Mouse (Mus musculus): Measurements from ENCODE around the gene Sgf29.

The Sgf29 gene

DNA sequence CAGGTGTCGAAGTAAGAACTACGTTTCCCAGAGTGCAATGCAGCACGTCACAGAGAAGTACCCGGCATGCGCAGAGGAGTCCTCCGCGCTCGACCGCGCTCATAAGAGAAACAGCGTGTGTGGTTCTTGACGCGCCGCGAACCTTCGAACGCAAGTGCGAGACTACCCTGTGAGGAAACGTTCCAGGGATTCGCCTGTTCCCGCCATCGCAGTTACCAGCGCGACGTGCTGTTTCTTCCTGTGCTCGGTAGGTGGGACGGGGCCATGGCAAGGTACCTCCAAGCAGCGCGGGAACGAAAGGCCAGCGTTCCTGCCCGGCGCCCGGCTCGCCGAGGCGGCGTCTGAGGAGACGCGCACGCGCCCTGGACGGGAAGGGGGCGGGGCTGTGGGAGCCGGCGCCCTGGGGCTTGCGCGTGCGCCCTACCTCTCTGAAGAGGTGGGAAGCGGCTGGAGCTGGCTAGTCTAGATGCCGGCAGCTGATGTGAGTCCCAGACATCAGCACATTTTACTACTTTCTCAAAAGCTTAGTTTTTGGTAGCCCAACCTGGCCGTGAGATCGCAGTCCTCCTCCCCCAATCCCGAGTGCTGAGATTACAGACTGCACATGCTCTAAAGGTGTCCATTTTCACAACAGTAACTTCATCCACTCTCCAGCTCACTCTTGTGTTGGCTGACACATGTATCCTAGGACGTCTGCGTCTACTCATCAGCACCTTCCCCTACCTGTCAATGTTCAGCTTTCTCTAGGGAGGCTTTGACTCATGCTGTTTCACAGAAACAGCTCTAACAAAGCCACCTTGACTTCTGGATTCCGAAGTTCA, at the start of gene Sgf29:
Gene Sgf29, plus strand, starts transcription at position 79 of the 821 bp plus-strand sequence.
- peak; percentile 93 for DNase-seq

- no peak for DNase-seq
Observed at GRCm38 (mm10) chr7:126601896-126602295, 47.2 kb upstream of the Sgf29 start.

DNA sequence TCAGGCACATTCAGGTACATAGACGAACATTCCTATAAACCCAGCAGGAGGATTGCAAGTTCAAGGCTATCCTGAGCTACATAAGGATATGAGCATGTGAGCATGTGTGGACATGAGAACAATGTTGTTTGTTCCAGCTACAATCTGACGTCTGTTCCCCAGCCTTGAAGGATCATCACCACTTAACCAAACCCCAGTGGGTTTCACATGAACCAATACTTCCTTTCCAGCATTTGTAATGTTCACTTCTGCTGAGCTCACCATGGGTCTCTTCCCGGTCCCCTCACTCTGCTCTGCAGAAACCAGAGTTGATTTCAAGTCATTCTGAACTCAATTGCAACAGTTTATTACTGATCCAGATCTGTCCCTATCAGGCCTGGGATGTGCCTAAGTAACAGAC, 46.5 kb upstream of the Sgf29 start:
- DNase-seq = no peak

GRCm38 (mm10) chr7:126606611-126607010, 42.5 kb upstream of the Sgf29 start:
- DNase-seq = no peak

DNA sequence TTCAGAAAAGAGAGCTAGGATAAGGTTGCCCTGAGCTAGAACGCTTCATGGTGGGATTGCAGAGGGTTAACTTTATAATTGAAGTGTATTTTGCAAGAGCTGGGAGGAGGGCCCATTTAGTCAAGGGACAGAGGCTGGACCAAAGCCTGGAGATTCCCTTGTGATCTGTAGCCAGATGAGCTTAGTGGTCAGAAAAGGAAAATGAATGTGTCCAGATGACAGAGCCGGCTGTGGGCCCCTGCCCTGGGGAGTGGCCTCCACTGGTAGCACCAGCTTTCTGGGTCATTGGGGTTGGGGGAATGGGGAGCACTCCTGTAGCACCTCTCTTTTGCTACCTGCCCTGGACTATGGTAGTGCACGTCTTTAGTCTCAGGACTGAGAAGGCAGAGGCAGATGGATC, 42.0 kb upstream of the Sgf29 start:
- DNase-seq = no peak

- no peak for DNase-seq
Observed at GRCm38 (mm10) chr7:126607796-126608195, 41.3 kb upstream of the Sgf29 start.

DNA sequence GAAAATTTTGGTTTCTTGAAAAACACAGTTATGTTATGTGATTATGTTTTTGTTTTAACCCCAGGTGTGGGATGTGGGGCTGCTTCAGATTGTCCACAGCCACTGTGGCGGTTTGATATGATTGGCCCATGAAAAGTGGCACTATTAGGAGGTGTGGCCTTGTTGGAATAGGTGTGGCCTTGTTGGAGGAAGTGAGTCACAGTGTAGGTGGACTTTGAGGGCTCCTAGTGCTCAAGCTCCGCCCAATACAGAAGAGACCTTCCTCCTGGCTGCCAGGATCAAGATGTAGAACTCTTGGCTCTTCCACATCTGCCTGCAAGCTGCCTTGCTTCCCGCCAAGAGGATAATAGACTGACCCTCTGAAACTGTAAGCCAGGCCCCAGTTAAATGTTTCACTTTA, 36.4 kb upstream of the Sgf29 start:
- DNase-seq = no peak

DNA sequence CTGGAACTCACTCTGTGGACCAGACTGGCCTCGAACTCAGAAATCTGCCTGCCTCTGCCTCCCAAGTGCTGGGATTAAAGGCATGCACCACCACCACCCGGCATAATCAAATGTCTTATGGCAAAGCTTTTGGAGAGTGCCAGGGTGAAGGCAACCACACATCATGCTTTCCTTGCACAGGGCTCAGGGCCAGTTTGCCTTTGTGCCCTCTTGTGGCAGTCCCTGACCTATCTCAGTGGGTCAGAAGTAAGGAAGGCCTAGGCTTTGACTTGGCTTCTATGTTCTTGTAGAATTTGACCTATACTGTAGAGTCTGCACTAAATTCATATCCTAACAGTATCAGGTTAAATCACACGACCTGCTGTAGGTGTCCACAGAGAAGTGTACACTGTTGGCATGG, 32.4 kb upstream of the Sgf29 start:
- DNase-seq = no peak

GRCm38 (mm10) chr7:126619559-126620275, 29.4 kb upstream of the Sgf29 start:
- no peak for DNase-seq

GRCm38 (mm10) chr7:126621452-126622359, 27.4 kb upstream of the Sgf29 start:
- DNase-seq = no peak

DNA sequence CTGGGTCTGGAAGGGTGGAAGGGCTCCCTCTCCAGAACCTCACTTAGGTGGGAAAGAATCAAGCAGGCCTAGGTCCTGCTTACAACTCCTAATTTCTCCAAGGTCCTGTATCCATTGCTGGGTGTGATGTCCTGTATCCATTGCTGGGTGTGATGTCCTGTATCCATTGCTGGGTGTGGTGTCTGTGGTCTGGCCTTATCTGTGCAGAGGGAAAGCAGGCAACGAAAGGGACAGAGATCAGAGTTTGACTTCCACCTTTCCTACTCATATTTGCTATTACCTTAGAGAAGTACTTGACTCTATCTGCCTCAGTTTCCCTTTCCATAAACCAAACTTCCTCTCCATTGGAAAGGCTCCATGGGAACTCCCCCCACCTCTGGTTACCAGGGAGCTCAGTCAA, 25.7 kb upstream of the Sgf29 start:
- DNase-seq = no peak

DNA sequence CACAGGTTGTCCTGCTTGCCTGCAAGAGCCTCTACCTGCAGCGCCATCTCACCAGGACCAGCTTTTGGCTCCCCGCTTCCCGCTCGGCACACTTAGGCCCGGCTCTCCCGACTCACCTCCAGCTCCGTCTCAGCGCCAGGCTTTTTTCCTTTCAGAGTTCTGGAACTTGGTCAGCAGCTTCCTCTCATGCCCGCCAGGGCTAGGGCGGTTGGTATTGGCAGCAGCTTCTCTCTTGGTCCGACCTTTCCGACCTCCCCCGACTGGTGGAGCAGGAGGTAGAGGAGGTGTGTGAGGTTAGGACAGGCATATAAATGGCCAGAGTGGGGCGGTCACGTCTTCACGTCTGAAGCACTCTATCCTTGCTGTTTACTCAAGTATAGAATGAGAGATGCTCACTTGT, 24.3 kb upstream of the Sgf29 start:
- no peak for DNase-seq

GRCm38 (mm10) chr7:126625369-126625768, 23.7 kb upstream of the Sgf29 start:
- DNase-seq = no peak

DNA sequence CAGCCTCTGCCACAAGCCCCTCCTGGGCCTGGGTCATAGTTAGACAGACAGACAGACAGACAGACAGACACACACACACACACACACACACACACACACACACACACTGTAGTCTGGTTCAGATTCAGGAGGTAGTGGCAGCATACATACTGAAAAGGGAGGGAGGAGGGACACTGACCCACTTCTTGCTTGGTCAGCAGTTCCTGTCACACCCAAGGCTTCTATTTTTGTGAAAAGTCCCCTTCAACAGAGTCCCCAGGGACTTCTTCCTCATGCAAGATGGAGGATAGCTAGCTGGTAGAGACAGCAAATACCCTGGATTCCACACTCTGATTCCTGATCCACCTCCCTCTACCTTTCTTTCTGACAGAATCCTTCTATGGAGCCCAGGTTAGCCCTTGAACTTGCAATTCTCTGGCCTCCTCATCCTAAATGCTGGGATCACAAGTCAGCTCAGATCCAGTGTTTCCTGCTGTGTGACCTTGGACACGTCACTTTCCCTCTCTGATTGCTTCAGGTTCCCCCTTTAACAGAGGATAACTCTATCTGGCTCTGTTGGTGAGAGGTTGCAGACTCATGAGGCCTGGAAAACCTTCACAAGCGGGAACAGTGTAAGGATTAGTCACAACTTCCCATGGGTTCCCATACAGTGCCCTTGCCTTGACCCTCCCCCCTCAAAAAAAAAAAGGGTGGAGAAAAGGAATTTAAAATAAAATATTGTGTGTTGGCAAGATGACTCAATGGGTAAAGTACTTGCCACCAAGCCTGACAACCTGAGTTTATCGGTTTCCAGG, 23.1 kb upstream of the Sgf29 start:
- no peak for DNase-seq

- no peak for DNase-seq
Observed at GRCm38 (mm10) chr7:126628111-126628510, 21.0 kb upstream of the Sgf29 start.

- no peak for DNase-seq
Observed at GRCm38 (mm10) chr7:126629915-126630314, 19.2 kb upstream of the Sgf29 start.

GRCm38 (mm10) chr7:126630824-126631518, 18.1 kb upstream of the Sgf29 start, which contains the start of gene Nupr1:
TSS of gene Nupr1 (minus strand) at chr7:126630861.
- DNase-seq = no peak

GRCm38 (mm10) chr7:126632478-126632877, 16.6 kb upstream of the Sgf29 start:
- DNase-seq = no peak

GRCm38 (mm10) chr7:126635375-126635774, 13.7 kb upstream of the Sgf29 start:
- no peak for DNase-seq

DNA sequence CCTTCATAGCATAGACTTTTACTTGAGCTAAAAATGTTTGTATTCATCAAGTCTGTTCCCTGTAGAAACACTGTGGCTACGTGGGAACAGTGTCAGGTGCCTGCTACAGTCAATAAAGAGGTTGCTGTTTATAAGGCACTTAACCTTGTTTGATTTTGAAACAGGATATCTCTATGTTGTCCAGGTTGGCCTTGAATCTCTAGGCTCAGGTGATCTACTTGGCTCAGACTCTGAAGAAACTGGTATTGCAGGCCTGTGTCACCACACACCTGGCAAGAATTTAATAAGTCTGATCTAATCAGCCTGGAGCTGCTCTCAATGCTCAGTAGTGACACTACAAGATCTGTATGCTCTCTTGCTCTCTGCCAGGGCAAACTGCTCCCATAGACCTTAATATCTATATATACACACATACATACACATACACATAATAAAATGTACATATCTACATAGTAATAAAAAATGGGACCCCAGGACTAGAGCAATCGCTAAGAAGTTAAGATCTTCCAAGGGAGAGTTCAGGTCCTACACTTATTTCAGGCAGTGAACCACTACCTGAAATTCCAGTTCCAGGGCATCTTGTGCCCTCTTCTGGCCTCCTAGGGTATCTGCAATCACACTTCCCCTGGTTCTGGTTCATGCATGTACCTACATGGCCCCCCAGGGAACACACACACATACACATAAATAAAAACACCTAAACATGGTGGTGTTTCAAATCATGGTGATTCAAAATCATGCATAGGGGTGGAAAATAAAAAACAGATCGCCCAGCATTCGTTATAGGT, 12.2 kb upstream of the Sgf29 start:
- DNase-seq = no peak
